Mouse (Mus musculus) forebrain, embryonic 14.5 days (tissue): ENCODE data around the gene Bcas3. TPM values are rescaled to one million over a fixed set of nuclear protein-coding genes. Genes with fewer than 3 reads are reported as not detected.

Experiments
- ATAC-seq: fragments of 200-750 bp; cut with Nextera tagmentation; 2 replicates; pipeline ENCODE4 v1.8.0; 2017; ENCODE audit warnings: mild to moderate bottlenecking, moderate library complexity
- DNase-seq: peaks from one replicate; pipeline ENCODE4 v3.0.0-alpha.2; 2015; ENCODE audit warnings: low spot score
- H3K27ac ChIP-seq: fragments of 300-500 bp; sonication (generic); 2 replicates; pipeline ENCODE4 v1.5.1; 2014; ENCODE audit warnings: low read depth, mild to moderate bottlenecking, control low read depth, low read length, moderate library complexity
- H3K27me3 ChIP-seq: fragments of 300-500 bp; sonication (generic); replicated peaks from 2 replicates; pipeline ENCODE4 v1.6.1; 2014; ENCODE audit warnings: low read length, control low read depth, mixed read lengths; ENCODE audit not compliant: control insufficient read depth, insufficient read depth
- H3K36me3 ChIP-seq: fragments of 300-500 bp; sonication (generic); 2 replicates; pipeline ENCODE4 v1.6.1; 2014; ENCODE audit warnings: low read length, control low read depth; ENCODE audit not compliant: control insufficient read depth, insufficient read depth
- H3K4me1 ChIP-seq: fragments of 300-500 bp; sonication (generic); 2 replicates; pipeline ENCODE4 v1.6.1; 2014; ENCODE audit warnings: antibody characterized with exemption, low read length, control low read depth; ENCODE audit not compliant: control insufficient read depth, insufficient read depth
- H3K4me2 ChIP-seq: fragments of 300-500 bp; sonication (generic); 2 replicates; pipeline ENCODE4 v1.6.1; 2014; ENCODE audit warnings: mild to moderate bottlenecking, control low read depth, low read length
- H3K4me3 ChIP-seq: fragments of 300-500 bp; sonication (generic); 2 replicates; pipeline ENCODE4 v1.5.1; 2014; ENCODE audit warnings: low read depth, low read length, control low read depth
- H3K9ac ChIP-seq: fragments of 300-500 bp; sonication (generic); 2 replicates; pipeline ENCODE4 v1.6.1; 2014; ENCODE audit warnings: mild to moderate bottlenecking, low read length, control low read depth, moderate library complexity
- H3K9me3 ChIP-seq: fragments of 300-500 bp; sonication (generic); replicated peaks from 2 replicates; pipeline ENCODE4 v1.6.1; 2016; ENCODE audit warnings: low read length, control low read depth, mixed read lengths; ENCODE audit not compliant: control insufficient read depth
- WGBS: fragments of 180-500 bp; shearing (Covaris S2); extraction: QIAGEN DNeasy Blood & Tissue Kit; methylation state at CpG from one replicate; pipeline ENCODE4 v1.1.7; 2014; 5-methylcytosine and 5-hydroxymethylcytosine counted together
- polyA plus RNA-seq: library from polyadenylated mRNA; unstranded; fragments of >200 nt; fragmentation: Nextera tagmentation; extraction: Ambion mirVana; gene quantifications from 2 replicates; pipeline ENCODE4 v1.2.1, GENCODE M21; 2014

The Bcas3 gene
- polyA plus RNA-seq, 1 experiment from 2014 or later = 27.5 TPM

DNA sequence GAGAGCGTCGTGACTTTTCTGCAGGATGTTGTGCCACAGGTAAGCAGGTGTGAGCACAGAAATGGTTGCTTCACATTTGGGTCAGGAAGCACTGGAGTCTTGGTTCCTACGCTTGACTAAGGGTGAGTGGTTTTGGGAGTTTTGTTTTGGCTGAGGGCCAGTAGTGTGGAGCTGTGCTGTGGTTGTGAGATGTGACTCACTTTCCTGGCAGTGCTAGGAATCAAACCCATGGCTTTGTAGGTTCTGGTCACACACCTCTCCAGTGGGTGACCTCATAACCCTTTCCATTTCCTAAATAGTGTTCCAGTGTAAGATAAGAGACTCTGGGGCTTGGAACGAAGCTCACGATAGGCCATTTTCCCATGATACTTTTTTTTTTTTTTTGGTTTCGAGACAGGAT lies 6.7 kb downstream of the Bcas3 start:
- H3K9me3 ChIP-seq = no peaks in the 10 kb centered on the region
- WGBS = 94% methylated on average over 6 of the region's 6 CpGs
- no peak for DNase-seq
- H3K9ac ChIP-seq = no peak overlapping the region
- no peak overlapping the region for H3K4me2 ChIP-seq
- no peak for ATAC-seq
- no peak overlapping the region for H3K27ac ChIP-seq
- H3K36me3 ChIP-seq = peaks cover 13% of the 10 kb centered on the region; the same call in 1 of the 2 replicates
- H3K4me3 ChIP-seq = no peak overlapping the region
- H3K4me1 ChIP-seq = no peaks in the 10 kb centered on the region
- H3K27me3 ChIP-seq = no peaks in the 10 kb centered on the region

DNA sequence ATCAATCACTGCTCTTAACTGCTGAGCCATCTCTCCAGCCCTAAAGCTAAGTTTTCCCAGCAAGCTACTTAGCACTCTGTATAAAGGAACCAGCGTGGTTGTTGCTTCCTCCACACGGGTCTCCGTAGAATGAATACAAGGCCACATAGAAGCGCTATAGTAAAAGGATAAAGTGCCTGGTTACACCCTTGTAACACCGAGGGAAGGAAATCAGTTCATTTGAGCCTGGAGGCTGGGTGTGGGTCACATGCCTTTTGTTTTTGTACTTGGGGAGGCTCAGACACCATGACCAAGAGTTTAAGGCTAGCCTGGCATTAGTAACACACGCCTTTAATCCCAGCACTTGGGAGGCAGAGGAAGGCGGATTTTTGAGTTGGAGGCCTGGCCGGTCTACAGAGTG lies 8.7 kb downstream of the Bcas3 start:
- peaks cover 22% of the 10 kb centered on the region for H3K36me3 ChIP-seq
- ATAC-seq = no peak
- 82% methylated on average over 8 of the region's 8 CpGs for WGBS
- no peaks in the 10 kb centered on the region for H3K9me3 ChIP-seq
- H3K4me3 ChIP-seq = no peak overlapping the region
- no peaks in the 10 kb centered on the region for H3K4me1 ChIP-seq
- no peak overlapping the region for H3K4me2 ChIP-seq
- no peak overlapping the region for H3K27ac ChIP-seq
- no peaks in the 10 kb centered on the region for H3K27me3 ChIP-seq
- H3K9ac ChIP-seq = no peak overlapping the region
- DNase-seq = no peak

DNA sequence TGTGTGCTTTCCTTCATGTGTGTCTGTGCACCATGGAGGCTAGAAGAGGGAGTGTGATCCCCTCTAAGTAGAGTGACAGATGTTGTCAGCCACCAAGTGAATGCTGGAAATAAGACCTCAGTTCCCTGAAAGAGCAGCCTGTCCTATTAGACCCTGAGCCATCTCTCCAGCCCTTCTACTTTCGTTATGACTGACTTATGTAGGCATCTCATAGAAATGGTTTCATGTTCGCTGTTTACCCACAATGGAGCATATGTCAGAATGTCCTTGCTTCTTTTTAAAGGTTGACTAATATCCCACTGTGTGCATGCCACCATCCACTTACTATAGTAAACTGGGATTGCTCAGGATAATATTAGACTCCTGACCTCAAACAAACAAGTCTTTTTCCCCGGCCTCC lies 13.2 kb downstream of the Bcas3 start:
- WGBS = 91% methylated on average over 3 of the region's 3 CpGs
- no peak overlapping the region for H3K27ac ChIP-seq
- H3K4me1 ChIP-seq = no peaks in the 10 kb centered on the region
- no peak overlapping the region for H3K4me3 ChIP-seq
- no peaks in the 10 kb centered on the region for H3K9me3 ChIP-seq
- H3K36me3 ChIP-seq = peaks cover 20% of the 10 kb centered on the region
- H3K27me3 ChIP-seq = no peaks in the 10 kb centered on the region
- ATAC-seq (no peak), DNase-seq (no peak)
- no peak overlapping the region for H3K9ac ChIP-seq
- no peak overlapping the region for H3K4me2 ChIP-seq

DNA sequence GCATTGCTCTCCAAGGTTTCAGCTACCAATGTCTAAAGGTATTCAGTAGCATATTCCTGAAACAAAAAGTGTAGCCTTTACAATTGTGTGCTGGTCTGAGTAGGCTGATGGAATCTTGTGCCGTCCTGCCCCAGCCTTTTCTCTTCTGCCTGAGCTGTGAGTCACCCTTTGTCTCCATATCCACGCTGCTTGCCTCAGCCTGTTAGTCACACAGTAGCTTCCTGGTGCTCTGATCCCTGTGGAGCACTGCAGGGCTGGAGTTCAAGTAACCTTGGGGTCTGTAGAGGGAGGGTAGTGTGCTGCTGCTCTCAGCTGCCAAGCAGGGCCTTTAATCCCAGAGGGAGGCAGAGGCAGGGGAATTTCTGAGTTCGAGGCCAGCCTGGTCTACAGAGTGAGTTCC lies 14.9 kb downstream of the Bcas3 start:
- Histone ChIP-seq H3K9me3 (no peaks in the 10 kb centered on the region), H3K27me3 (no peaks in the 10 kb centered on the region), H3K9ac (no peak overlapping the region), H3K4me2 (no peak overlapping the region), H3K4me1 (no peaks in the 10 kb centered on the region), H3K4me3 (no peak overlapping the region), H3K27ac (no peak overlapping the region), H3K36me3 (peaks cover 21% of the 10 kb centered on the region)
- no peak for ATAC-seq
- DNase-seq = no peak
- WGBS = 67% methylated on average over 3 of the region's 3 CpGs

DNA sequence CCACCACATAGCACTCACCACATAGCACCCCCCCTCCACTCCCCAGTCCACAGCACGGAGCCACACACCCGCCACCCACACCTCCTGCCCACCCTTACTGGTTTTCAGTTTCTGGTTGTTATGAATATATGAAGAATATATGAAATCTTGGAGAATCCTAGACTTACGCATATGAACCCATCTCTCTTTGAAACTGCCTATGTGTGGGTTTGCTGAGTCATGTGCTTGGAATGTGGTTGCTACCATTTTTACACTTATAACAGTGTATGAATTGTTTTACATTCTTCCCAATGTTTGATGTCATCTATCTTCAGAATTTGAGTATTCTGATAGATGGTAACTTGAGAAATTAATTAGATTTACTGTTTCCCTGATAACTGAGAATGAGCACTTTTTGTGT lies 26.1 kb downstream of the Bcas3 start:
- 93% methylated on average over 3 of the region's 3 CpGs for WGBS
- no peak overlapping the region for H3K4me2 ChIP-seq
- ATAC-seq = no peak

DNA sequence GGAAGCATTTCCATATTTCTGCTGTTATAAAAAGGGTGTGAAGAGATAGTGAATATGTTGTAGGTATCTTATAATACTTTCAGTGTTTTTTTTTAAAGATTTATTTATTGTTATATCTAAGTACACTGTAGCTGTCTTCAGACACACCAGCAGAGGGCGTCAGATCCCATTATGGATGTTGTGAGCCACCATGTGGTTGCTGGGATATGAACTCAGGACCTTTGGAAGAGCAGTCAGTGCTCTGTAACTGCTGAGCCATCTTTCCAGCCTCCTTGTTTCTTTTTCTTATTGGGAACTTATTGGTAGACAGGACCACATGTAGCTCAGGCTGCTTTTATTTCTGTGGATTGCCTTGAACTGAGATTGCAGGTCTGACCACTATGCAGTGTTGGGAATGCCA lies 27.1 kb downstream of the Bcas3 start:
- Histone ChIP-seq H3K27me3 (no peaks in the 10 kb centered on the region), H3K9me3 (no peaks in the 10 kb centered on the region), H3K4me1 (no peaks in the 10 kb centered on the region), H3K36me3 (no peaks in the 10 kb centered on the region), H3K4me3 (no peak overlapping the region), H3K27ac (no peak overlapping the region), H3K4me2 (no peak overlapping the region), H3K9ac (no peak overlapping the region)
- no peak for DNase-seq
- no peak for ATAC-seq
- 7% methylated on average over 1 of the region's 1 CpGs for WGBS

More for the DNA sequence above, 26.1 kb downstream of the Bcas3 start:
- Histone ChIP-seq H3K4me1 (no peaks in the 10 kb centered on the region), H3K36me3 (no peaks in the 10 kb centered on the region), H3K4me3 (no peak overlapping the region), H3K27me3 (no peaks in the 10 kb centered on the region), H3K27ac (no peak overlapping the region), H3K9ac (no peak overlapping the region), H3K9me3 (no peaks in the 10 kb centered on the region)
- DNase-seq = no peak

DNA sequence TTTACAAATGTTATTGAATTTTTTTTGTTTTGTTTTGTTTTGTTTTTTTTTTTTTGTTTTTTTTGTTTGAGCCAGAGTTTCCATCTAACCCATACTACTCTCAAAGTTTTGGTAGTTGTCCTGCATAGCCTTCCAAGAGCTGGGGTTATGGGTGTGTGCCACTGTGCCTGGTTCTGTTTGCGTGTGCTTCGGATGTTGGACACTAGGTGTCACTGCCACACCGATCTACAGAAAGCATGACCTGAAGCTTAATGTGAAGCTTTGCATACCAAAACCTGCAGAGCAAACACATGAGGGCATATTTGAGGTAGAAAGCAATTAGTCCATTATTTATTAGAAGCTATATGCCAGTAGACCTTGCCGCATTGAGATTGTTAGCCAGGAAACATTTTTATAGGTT lies 29.1 kb downstream of the Bcas3 start:
- peak; percentile 79 for DNase-seq
- H3K9ac ChIP-seq = no peak overlapping the region
- WGBS = 20% methylated on average over 4 of the region's 4 CpGs

DNA sequence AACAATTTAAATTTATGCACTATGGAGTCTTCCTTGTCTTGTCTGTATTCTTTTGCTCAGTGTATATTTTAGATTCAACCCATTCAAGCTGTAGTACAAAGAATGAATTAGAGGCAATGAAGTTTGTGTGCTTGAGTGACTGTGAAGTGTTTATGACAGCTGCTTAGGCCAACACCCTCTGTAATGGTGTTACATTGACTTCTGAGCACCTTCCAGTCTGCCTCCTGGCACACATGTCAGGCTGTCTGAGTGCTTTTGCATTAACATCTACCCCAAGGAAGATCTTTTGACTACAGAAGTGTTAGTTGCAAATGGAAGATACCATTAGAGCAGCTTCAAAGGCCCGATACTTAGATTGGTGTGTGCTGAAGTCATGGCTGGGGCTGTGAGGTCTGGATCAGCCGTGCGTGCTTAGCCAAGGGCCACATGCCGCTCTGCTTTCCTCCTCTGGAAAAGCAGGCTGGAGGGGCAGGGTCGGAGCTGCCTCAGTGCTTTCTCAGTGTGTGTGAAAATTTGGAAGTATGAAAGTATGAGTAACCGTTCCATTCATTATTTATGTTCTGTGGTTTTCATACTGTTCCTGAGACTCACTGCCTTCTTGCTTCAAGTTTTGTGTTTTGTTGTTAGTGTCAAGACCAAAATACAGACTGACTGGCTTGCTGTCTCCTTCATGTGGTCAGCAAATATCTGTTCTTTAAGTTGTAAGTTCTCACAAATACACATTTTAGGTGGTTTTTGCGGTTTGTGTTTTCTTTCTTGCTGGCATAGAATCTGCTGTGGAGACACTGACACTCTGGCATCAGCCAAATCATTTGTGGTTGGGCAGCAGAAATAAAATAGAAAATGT lies 31.2 kb downstream of the Bcas3 start:
- DNase-seq (no peak), ATAC-seq (no peak)
- no peak overlapping the region for H3K4me3 ChIP-seq
- no peak overlapping the region for H3K9ac ChIP-seq
- H3K4me2 ChIP-seq = no peak overlapping the region
- no peak overlapping the region for H3K27ac ChIP-seq
- H3K4me1 ChIP-seq = no peaks in the 10 kb centered on the region
- no peaks in the 10 kb centered on the region for H3K9me3 ChIP-seq
- no peaks in the 10 kb centered on the region for H3K36me3 ChIP-seq
- 88% methylated on average over 7 of the region's 7 CpGs for WGBS
- no peaks in the 10 kb centered on the region for H3K27me3 ChIP-seq

More for the DNA sequence above, 29.1 kb downstream of the Bcas3 start:
- Histone ChIP-seq H3K27me3 (no peaks in the 10 kb centered on the region), H3K4me2 (no peak overlapping the region), H3K4me3 (no peak overlapping the region), H3K27ac (no peak overlapping the region), H3K4me1 (no peaks in the 10 kb centered on the region), H3K9me3 (no peaks in the 10 kb centered on the region), H3K36me3 (no peaks in the 10 kb centered on the region)
- 0 out of 2 replicates have a peak, but pooled peaks have one; percentile 29 for ATAC-seq

DNA sequence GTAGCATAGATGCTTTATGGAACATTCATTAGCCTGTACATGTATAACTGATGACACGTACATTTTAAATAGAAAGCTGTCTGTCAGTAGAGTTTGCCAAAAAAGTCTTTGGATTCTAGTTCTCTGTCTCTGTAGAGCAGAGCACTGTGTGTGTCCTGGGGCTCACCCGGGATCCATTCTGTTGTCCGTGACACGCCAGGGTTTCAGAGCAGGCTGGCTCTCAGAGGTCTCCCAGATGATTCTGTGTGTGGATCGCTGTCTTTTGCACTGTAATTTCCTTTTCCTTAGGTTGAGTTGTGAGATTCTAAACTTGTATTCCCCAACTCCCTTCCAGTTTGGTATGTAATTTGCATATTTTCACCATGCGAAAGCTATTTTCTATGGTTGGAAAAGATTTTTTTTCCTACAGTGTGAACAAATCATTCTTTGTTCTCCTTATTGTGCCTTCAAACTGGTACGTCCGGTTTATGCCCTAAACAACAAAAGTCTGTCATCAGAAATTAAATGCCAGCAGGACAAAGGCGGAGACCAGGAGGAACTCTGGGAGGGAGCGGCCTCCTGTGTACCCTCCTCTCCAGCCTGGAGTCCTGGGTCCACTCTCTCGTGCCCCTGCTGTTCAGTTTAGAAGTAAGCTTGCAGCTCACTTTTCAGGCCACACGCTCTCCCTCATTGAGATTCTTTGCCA lies 39.4 kb downstream of the Bcas3 start:
- 32% methylated on average over 12 of the region's 12 CpGs for WGBS
- H3K4me1 ChIP-seq = no peaks in the 10 kb centered on the region
- H3K27ac ChIP-seq = no peak overlapping the region

More for the DNA sequence above, 39.4 kb downstream of the Bcas3 start:
- Histone ChIP-seq H3K4me2 (no peak overlapping the region), H3K9ac (no peak overlapping the region; the same call in 1 of the 2 replicates), H3K4me3 (no peak overlapping the region), H3K36me3 (no peaks in the 10 kb centered on the region), H3K27me3 (no peaks in the 10 kb centered on the region), H3K9me3 (no peaks in the 10 kb centered on the region)
- DNase-seq (peak; percentile 16), ATAC-seq (no peak)
